Mouse (Mus musculus) lung, postnatal 0 days (tissue): ENCODE measurements around the gene 0610010F05Rik.

Experiments used
- CTCF ChIP-seq: IDR thresholded peaks from 2 replicates; pipeline ENCODE4 v1.5.1; 2016; ENCODE audit warnings: antibody characterized with exemption, mild to moderate bottlenecking
- EP300 ChIP-seq: IDR thresholded peaks from 2 replicates; pipeline ENCODE4 v1.6.1; 2016; ENCODE audit warnings: antibody characterized with exemption, mild to moderate bottlenecking, control low read depth

DNA sequence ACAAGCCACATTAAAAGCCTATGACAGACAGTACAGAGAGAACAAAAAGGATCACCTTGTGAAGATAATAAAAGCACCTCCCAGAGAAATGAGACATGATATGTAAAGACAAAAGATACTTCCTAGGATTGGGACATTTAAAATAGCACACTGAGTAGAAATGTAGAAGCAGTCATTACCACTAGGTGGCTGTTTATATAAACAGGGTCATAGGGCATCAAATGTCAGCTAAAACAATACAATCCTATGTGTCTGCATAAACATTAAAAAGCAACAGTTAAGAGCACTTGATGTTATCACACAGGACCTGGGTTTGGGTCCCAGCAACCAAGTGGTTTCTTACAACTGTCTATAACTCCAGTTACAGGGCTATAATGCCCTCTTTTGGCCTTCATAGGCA lies 2.8 kb downstream of the 0610010F05Rik start:
- peak; percentile 34 for TF ChIP-seq CTCF
- TF ChIP-seq EP300, result no peak
